Mouse (Mus musculus): ENCODE measurements at regions not wholly inside any gene's neighbourhood (a gene's known extent, or its start where the extent isn't known, plus 50 kb on each side); places are given as distances from the start of the nearest gene placed in this dataset.

DNA sequence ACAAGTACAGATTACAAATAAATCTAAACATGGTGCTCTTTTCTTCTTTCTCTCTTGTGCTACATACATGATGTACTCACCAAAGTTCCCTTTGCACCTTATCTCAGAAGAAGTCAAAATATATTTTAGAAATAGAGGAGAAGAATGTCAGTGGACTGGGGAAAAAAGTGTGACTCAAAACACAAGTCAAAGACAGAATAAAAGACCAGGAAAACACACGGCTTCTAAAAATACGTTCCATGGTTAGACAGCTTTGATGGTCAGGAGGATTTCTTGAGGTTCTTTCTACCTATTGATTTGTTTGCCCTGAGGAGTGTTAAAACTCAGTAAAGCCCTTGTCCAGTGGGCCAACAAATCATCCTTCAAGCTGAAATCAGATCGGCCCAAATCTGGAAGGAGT is 260.5 kb upstream of the Ptger4 start:
- no peak overlapping the region for H3K4me2 ChIP-seq (ENCODE audit: low read depth, low read length, poor library complexity, severe bottlenecking)
- H3K4me3 ChIP-seq (ENCODE audit: low read depth, low read length): no peak overlapping the region
- ATAC-seq (ENCODE audit: low FRiP score) (no peak), DNase-seq (ENCODE audit: low spot score) (no peak)
- H3K4me1 ChIP-seq (ENCODE audit: insufficient read depth, low read length): no peaks in the 10 kb centered on the region
- no peak overlapping the region for H3K27ac ChIP-seq (ENCODE audit: low read depth, low read length)
- H3K36me3 ChIP-seq (ENCODE audit: insufficient read depth, low read length): no peaks in the 10 kb centered on the region
- no peak for TF ChIP-seq CTCF (IDR thresholded peaks at IDR 0.05)
- no peaks in the 10 kb centered on the region for H3K27me3 ChIP-seq (ENCODE audit: insufficient read depth, low read length)
- H3K9me3 ChIP-seq (ENCODE audit: low read length): no peaks in the 10 kb centered on the region
- 94% methylated on average over 3 of the region's 3 CpGs for WGBS
- H3K9ac ChIP-seq (replicated peaks; ENCODE audit: low read length, poor library complexity, severe bottlenecking): no peak overlapping the region

GRCm38 (mm10) chr15:5506848-5507544 is 263.0 kb upstream of the Ptger4 start:
- Histone ChIP-seq H3K4me1 (ENCODE audit: insufficient read depth, low read length) (no peaks in the 10 kb centered on the region), H3K4me2 (ENCODE audit: low read depth, low read length, poor library complexity, severe bottlenecking) (no peak overlapping the region), H3K27ac (ENCODE audit: low read depth, low read length) (no peak overlapping the region), H3K9ac (replicated peaks; ENCODE audit: low read length, poor library complexity, severe bottlenecking) (no peak overlapping the region), H3K27me3 (ENCODE audit: insufficient read depth, low read length) (no peaks in the 10 kb centered on the region), H3K36me3 (ENCODE audit: insufficient read depth, low read length) (no peaks in the 10 kb centered on the region), H3K9me3 (ENCODE audit: low read length) (no peaks in the 10 kb centered on the region), H3K4me3 (ENCODE audit: low read depth, low read length) (no peak overlapping the region)
- WGBS: 90% methylated on average over 5 of the region's 5 CpGs
- TF ChIP-seq CTCF (IDR thresholded peaks at IDR 0.05): no peak
- ATAC-seq (ENCODE audit: low FRiP score): no peak
- no peak for DNase-seq (ENCODE audit: low spot score)

DNA sequence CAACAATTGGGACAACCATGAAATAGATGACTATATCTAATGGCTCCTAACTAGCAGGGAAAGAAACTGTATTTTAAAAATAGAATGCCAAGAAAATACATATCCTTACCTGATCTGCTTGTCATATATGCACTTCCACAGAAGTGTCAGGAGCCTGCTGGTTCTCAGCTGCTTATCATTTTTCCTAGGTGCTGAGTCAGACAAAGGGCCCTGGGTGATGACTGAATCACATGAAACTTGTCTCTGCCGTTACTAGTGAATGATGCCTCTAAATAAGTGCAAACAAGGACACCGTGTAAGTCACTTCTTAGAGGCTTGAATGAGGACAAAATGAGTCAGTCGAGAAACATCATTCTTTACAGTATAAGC is 263.5 kb upstream of the Ptger4 start:
- Histone ChIP-seq H3K27ac (ENCODE audit: low read depth, low read length) (no peak overlapping the region), H3K4me2 (ENCODE audit: low read depth, low read length, poor library complexity, severe bottlenecking) (no peak overlapping the region), H3K9me3 (ENCODE audit: low read length) (no peaks in the 10 kb centered on the region), H3K4me3 (ENCODE audit: low read depth, low read length) (no peak overlapping the region), H3K27me3 (ENCODE audit: insufficient read depth, low read length) (no peaks in the 10 kb centered on the region), H3K9ac (replicated peaks; ENCODE audit: low read length, poor library complexity, severe bottlenecking) (no peak overlapping the region), H3K36me3 (ENCODE audit: insufficient read depth, low read length) (no peaks in the 10 kb centered on the region), H3K4me1 (ENCODE audit: insufficient read depth, low read length) (no peaks in the 10 kb centered on the region)
- ATAC-seq (ENCODE audit: low FRiP score) (no peak), DNase-seq (ENCODE audit: low spot score) (no peak)
- TF ChIP-seq CTCF (IDR thresholded peaks at IDR 0.05): no peak
- 85% methylated on average over 3 of the region's 3 CpGs for WGBS

- no peak for ATAC-seq (ENCODE audit: low FRiP score)
- H3K27ac ChIP-seq (ENCODE audit: low read depth, low read length): no peak overlapping the region
- no peaks in the 10 kb centered on the region for H3K9me3 ChIP-seq (ENCODE audit: low read length)
- WGBS: 64% methylated on average over 3 of the region's 3 CpGs
- no peak overlapping the region for H3K9ac ChIP-seq (replicated peaks; ENCODE audit: low read length, poor library complexity, severe bottlenecking)
- no peaks in the 10 kb centered on the region for H3K27me3 ChIP-seq (ENCODE audit: insufficient read depth, low read length)
- DNase-seq (ENCODE audit: low spot score): peak; percentile 8
- H3K36me3 ChIP-seq (ENCODE audit: insufficient read depth, low read length): no peaks in the 10 kb centered on the region
- no peak overlapping the region for H3K4me3 ChIP-seq (ENCODE audit: low read depth, low read length)
- H3K4me1 ChIP-seq (ENCODE audit: insufficient read depth, low read length): no peaks in the 10 kb centered on the region
- no peak for TF ChIP-seq CTCF (IDR thresholded peaks at IDR 0.05)
- no peak overlapping the region for H3K4me2 ChIP-seq (ENCODE audit: low read depth, low read length, poor library complexity, severe bottlenecking)
These were observed 266.1 kb upstream of the Ptger4 start for GRCm38 (mm10) chr15:5510056-5510455.

GRCm38 (mm10) chr15:5511046-5511445 is 267.1 kb upstream of the Ptger4 start:
- H3K4me3 ChIP-seq (ENCODE audit: low read depth, low read length): no peak overlapping the region
- no peak overlapping the region for H3K4me2 ChIP-seq (ENCODE audit: low read depth, low read length, poor library complexity, severe bottlenecking)
- no peaks in the 10 kb centered on the region for H3K36me3 ChIP-seq (ENCODE audit: insufficient read depth, low read length)
- H3K9ac ChIP-seq (replicated peaks; ENCODE audit: low read length, poor library complexity, severe bottlenecking): no peak overlapping the region
- WGBS: 82% methylated on average over 3 of the region's 3 CpGs
- H3K4me1 ChIP-seq (ENCODE audit: insufficient read depth, low read length): no peaks in the 10 kb centered on the region
- TF ChIP-seq CTCF (IDR thresholded peaks at IDR 0.05): no peak
- ATAC-seq (ENCODE audit: low FRiP score) (no peak), DNase-seq (ENCODE audit: low spot score) (no peak)
- no peaks in the 10 kb centered on the region for H3K27me3 ChIP-seq (ENCODE audit: insufficient read depth, low read length)
- no peaks in the 10 kb centered on the region for H3K9me3 ChIP-seq (ENCODE audit: low read length)
- H3K27ac ChIP-seq (ENCODE audit: low read depth, low read length): no peak overlapping the region

GRCm38 (mm10) chr15:5512546-5512945 is 268.6 kb upstream of the Ptger4 start:
- no peak overlapping the region for H3K4me3 ChIP-seq (ENCODE audit: low read depth, low read length)
- H3K9me3 ChIP-seq (ENCODE audit: low read length): no peaks in the 10 kb centered on the region
- 89% methylated on average over 5 of the region's 5 CpGs for WGBS
- no peak for TF ChIP-seq CTCF (IDR thresholded peaks at IDR 0.05)
- no peak overlapping the region for H3K9ac ChIP-seq (replicated peaks; ENCODE audit: low read length, poor library complexity, severe bottlenecking)
- H3K4me2 ChIP-seq (ENCODE audit: low read depth, low read length, poor library complexity, severe bottlenecking): no peak overlapping the region
- no peaks in the 10 kb centered on the region for H3K27me3 ChIP-seq (ENCODE audit: insufficient read depth, low read length)
- H3K4me1 ChIP-seq (ENCODE audit: insufficient read depth, low read length): no peaks in the 10 kb centered on the region
- DNase-seq (ENCODE audit: low spot score) (no peak), ATAC-seq (ENCODE audit: low FRiP score) (no peak)
- no peak overlapping the region for H3K27ac ChIP-seq (ENCODE audit: low read depth, low read length)
- no peaks in the 10 kb centered on the region for H3K36me3 ChIP-seq (ENCODE audit: insufficient read depth, low read length)

All from midbrain, postnatal 0 days (tissue).